Mouse (Mus musculus) fat pad, adult 2 months (tissue): ENCODE results near the gene Fbxw20.
"Not testable (repeated sequence)": the region's sequence is repeated elsewhere in the genome, so short reads cannot be mapped to it uniquely, and the experiment has no call there.

Source experiments
- DNase-seq: peaks from one replicate; pipeline ENCODE4 v3.0.0-alpha.2; 2011; ENCODE audit warnings: low read depth, low spot score; ENCODE audit errors: extremely low read depth

Fbxw20 gene

GRCm38 (mm10) chr9:109234654-109235053, at the start of gene Fbxw20:
Gene Fbxw20, minus strand, starts transcription at chr9:109234754.
- DNase-seq, result no peak

DNA sequence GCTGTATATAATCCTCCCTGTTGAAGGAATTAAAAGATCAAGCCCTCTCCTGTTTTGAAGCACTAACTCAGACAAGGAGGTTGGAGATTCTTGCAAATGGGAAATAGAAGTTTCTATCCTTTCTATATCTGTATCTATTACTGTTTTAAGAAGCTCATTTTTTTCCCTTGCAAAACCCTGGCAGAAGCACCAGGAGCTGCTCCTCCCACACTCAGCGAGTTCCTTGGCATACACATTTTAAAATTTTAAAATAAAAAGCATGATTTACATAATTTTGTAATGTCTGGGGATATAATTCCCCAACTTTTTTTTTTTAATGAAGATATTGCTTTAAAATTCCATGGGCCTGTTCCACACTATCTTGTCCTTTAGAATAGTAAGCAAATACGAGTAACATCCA, 28.5 kb upstream of the Fbxw20 start:
- no peak for DNase-seq

- no peak for DNase-seq
Measured at GRCm38 (mm10) chr9:109218449-109218848, 16.1 kb downstream of the Fbxw20 start.

DNA sequence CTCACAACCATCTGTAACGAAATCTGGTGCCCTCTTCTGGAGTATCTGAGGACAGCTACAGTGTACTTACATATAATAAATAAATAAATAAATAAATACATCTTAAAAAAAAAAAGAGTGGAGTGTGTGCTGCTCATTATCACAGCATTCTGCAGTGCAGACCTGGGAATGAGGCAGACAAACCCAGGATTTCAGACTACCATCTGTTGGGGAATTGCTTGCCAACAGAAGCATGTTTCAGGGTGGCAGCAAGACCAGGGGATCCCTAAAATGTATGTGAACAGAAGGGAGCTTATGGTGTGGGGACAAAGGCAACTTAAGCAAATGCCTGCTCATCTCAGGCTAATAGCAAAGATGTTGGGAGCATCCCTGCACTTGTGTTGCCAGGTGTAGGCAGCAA, 33.2 kb downstream of the Fbxw20 start:
- not testable (repeated sequence) for DNase-seq

DNA sequence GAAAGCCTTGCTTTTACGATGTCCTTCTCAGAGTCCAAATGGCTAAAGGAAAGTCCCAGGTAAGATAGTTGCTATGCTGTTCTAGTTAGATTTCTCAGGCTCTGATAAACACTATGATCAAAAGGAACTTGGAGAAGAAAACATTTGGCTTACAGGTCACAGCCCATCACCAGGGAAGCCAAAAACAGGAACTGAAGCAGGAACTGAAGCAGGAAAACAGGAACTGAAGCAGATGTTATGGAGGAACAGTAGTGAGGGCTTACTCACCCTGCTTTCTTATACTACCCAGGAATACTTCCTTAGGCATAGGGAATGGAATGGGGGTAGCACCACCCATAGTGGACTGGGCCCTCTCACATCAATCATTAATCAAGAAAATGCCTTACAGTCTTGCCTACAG, 34.2 kb downstream of the Fbxw20 start:
- DNase-seq, result no peak

GRCm38 (mm10) chr9:109199353-109199752, 35.2 kb downstream of the Fbxw20 start:
- no peak for DNase-seq

GRCm38 (mm10) chr9:109195875-109196274, 38.7 kb downstream of the Fbxw20 start, which contains the start of gene Fbxw13:
Gene Fbxw13, minus strand, starts transcription at chr9:109195975.
- DNase-seq, result not testable (repeated sequence)

- DNase-seq, result no peak
Measured at GRCm38 (mm10) chr9:109177208-109177607, 57.3 kb downstream of the Fbxw20 start.

GRCm38 (mm10) chr9:109176301-109176700, 58.3 kb downstream of the Fbxw20 start:
- no peak for DNase-seq
